Mouse (Mus musculus): ENCODE measurements around the gene Efemp2. TPM values are rescaled to one million over a fixed set of nuclear protein-coding genes. Genes with fewer than 3 reads are reported as not detected.

The Efemp2 gene
- total and polyA plus RNA-seq, 3 experiments, result 10.4 to 17.7 TPM; not detected in 1

DNA sequence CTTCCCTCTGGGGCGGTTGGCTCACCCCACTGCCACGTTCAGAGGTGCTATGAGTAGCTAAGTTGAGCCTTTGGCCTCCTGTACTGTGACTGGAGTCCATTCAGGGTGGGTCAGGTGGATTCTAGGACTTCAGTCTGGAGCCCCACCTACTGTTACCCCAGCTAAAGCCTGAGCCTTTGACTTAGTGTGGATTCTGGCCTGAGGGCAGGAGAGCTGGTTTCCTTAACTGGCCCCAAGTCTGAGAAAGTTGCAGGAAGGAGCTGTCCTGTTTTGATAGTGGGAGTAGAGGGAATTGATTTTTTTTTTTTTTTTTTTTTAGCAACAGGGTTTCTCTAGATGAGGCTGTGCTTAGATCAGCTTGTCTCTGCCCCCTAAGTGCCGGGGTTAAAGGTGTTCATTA is 20.6 kb downstream of the Efemp2 start:
- no peaks in the 10 kb centered on the region for H3K4me1 ChIP-seq (ENCODE audit: control insufficient read depth in 1 of 2, insufficient read depth in 2 of 2, low read length in 2 of 2)
- DNase-seq (ENCODE audit: low read depth, low spot score), result no peak
- no peak overlapping the region for H3K9ac ChIP-seq (ENCODE audit: control insufficient read depth, low read depth, low read length, poor library complexity, severe bottlenecking)
- H3K27me3 ChIP-seq (ENCODE audit: control insufficient read depth in 1 of 2, insufficient read depth in 2 of 2, low read length in 2 of 2), result no peaks in the 10 kb centered on the region
- no peak overlapping the region for H3K27ac ChIP-seq (ENCODE audit: control insufficient read depth, low read depth, low read length)
- no peak overlapping the region for H3K4me3 ChIP-seq (ENCODE audit: control insufficient read depth in 1 of 2, insufficient read depth in 1 of 2, low read depth in 2 of 2, low read length in 2 of 2)
- no peaks in the 10 kb centered on the region for H3K9me3 ChIP-seq (replicated peaks; ENCODE audit: insufficient read depth, low read length)
- H3K36me3 ChIP-seq (ENCODE audit: control insufficient read depth in 1 of 2, insufficient read depth in 2 of 2, low read length in 2 of 2), result peaks cover 0 to 10% of the 10 kb centered on the region in 2 experiments
- peak; percentile 55 for TF ChIP-seq POLR2AphosphoS2 (IDR thresholded peaks at IDR 0.05; ENCODE audit: low read length)
- TF ChIP-seq ZNF384 (IDR thresholded peaks at IDR 0.05; ENCODE audit: low read depth, low read length), result peak; percentile 51
- no peak for TF ChIP-seq MAZ (IDR thresholded peaks at IDR 0.05; ENCODE audit: low read depth, low read length)
- H3K79me2 ChIP-seq (ENCODE audit: control insufficient read depth, insufficient read depth, low read length, poor library complexity), result peaks cover 29% of the 10 kb centered on the region

DNA sequence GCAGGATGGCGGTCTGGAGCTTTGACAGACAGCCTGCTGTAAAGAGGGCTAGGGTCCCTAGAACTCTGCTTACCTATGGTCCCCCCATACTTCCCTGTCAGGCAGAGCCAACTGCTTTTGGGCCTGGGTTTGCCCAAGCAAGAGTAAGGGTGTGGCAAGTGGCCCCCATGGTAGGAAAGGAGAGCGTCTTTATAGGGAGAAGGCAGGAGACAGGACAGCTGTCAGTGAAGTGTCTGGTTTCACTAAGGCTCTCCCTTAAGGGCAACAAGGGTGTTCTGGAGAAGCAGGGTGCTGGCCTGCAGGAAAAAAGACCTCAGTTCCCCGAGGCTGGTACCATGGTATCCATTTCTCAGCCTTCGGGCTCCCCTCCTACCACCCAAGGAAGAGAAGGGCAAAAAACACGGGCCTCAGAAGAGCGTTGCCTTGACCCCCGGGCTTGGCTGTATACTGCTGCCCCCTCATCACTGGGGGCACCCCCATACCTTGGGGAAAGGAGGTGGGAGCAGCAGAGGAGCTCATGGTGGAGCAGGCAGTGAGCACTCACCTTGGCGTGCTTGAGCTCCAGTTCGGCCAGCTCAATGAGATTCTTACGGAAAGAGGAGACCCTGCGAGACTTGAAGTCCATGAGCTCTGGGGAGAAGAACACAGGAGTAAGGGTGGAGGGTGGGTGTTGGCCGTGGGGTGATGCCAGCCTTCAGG is 21.7 kb downstream of the Efemp2 start:
- no peak overlapping the region for H3K9ac ChIP-seq (ENCODE audit: control insufficient read depth, low read depth, low read length, poor library complexity, severe bottlenecking)
- peaks cover 27% of the 10 kb centered on the region for H3K79me2 ChIP-seq (ENCODE audit: control insufficient read depth, insufficient read depth, low read length, poor library complexity)
- peaks cover 0 to 10% of the 10 kb centered on the region in 2 experiments for H3K36me3 ChIP-seq (ENCODE audit: control insufficient read depth in 1 of 2, insufficient read depth in 2 of 2, low read length in 2 of 2)
- H3K4me3 ChIP-seq (ENCODE audit: control insufficient read depth in 1 of 2, insufficient read depth in 1 of 2, low read depth in 2 of 2, low read length in 2 of 2), result no peak overlapping the region
- H3K9me3 ChIP-seq (replicated peaks; ENCODE audit: insufficient read depth, low read length), result no peaks in the 10 kb centered on the region
- TF ChIP-seq MAX (IDR thresholded peaks at IDR 0.05; ENCODE audit: low read length) (no peak), POLR2AphosphoS2 (IDR thresholded peaks at IDR 0.05; ENCODE audit: low read length) (peak; percentile 66; the same call in 1 of the 2 replicates), RCOR1 (IDR thresholded peaks at IDR 0.05; ENCODE audit: low read depth, low read length) (no peak), ZMIZ1 (IDR thresholded peaks at IDR 0.05; ENCODE audit: low read depth, low read length) (0 out of 2 replicates have a peak, but pooled peaks have one; percentile 72), JUND (IDR thresholded peaks at IDR 0.05; ENCODE audit: low read depth, low read length) (no peak), MAZ (IDR thresholded peaks at IDR 0.05; ENCODE audit: low read depth, low read length) (no peak), POLR2A (IDR thresholded peaks at IDR 0.05; ENCODE audit: control insufficient read depth in 1 of 2, insufficient read depth in 1 of 2, low read depth in 1 of 2, low read length in 2 of 2, poor library complexity in 1 of 2) (peak in 1 of 2 experiments; percentile 37; a peak in 1 of 4 replicates), MYB (IDR thresholded peaks at IDR 0.05; ENCODE audit: low read depth, low read length) (peak; percentile 48; the same call in 1 of the 2 replicates), RAD21 (IDR thresholded peaks at IDR 0.05; ENCODE audit: low read depth, low read length) (no peak), TCF12 (IDR thresholded peaks at IDR 0.05; ENCODE audit: low read depth, low read length) (no peak), SIN3A (IDR thresholded peaks at IDR 0.05; ENCODE audit: low read length) (no peak), GABPA (IDR thresholded peaks at IDR 0.05; ENCODE audit: low read depth, low read length) (no peak)
- H3K4me1 ChIP-seq (ENCODE audit: control insufficient read depth in 1 of 2, insufficient read depth in 2 of 2, low read length in 2 of 2), result no peaks in the 10 kb centered on the region
- H3K27me3 ChIP-seq (ENCODE audit: control insufficient read depth in 1 of 2, insufficient read depth in 2 of 2, low read length in 2 of 2), result no peaks in the 10 kb centered on the region
- no peak overlapping the region for H3K27ac ChIP-seq (ENCODE audit: control insufficient read depth, low read depth, low read length)
- DNase-seq (ENCODE audit: low read depth, low spot score), result peak; percentile 40

DNA sequence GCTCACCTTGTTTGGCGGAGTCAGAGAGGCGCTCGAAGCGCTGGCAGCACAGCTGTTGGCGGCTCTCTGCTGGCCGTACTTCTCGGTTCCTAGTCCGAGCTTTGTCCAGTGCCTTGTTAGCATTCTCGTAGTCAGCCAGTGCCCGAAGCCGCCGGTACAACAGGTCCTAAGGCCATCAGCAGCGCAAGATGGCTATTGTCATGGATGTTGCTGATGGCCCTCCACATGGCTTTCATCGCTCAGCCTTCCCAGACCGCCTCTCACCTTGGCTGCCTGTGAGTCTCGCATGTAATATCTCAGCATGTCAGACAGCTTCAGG is 22.3 kb downstream of the Efemp2 start:
- no peaks in the 10 kb centered on the region for H3K4me1 ChIP-seq (ENCODE audit: control insufficient read depth in 1 of 2, insufficient read depth in 2 of 2, low read length in 2 of 2)
- peak; percentile 37 for DNase-seq (ENCODE audit: low read depth, low spot score)
- H3K9ac ChIP-seq (ENCODE audit: control insufficient read depth, low read depth, low read length, poor library complexity, severe bottlenecking), result no peak overlapping the region
- H3K9me3 ChIP-seq (replicated peaks; ENCODE audit: insufficient read depth, low read length), result no peaks in the 10 kb centered on the region
- H3K27me3 ChIP-seq (ENCODE audit: control insufficient read depth in 1 of 2, insufficient read depth in 2 of 2, low read length in 2 of 2), result no peaks in the 10 kb centered on the region
- no peak overlapping the region for H3K4me3 ChIP-seq (ENCODE audit: control insufficient read depth in 1 of 2, insufficient read depth in 1 of 2, low read depth in 2 of 2, low read length in 2 of 2)
- H3K36me3 ChIP-seq (ENCODE audit: control insufficient read depth in 1 of 2, insufficient read depth in 2 of 2, low read length in 2 of 2), result peaks cover 0 to 10% of the 10 kb centered on the region in 2 experiments
- H3K27ac ChIP-seq (ENCODE audit: control insufficient read depth, low read depth, low read length), result no peak overlapping the region
- TF ChIP-seq CHD2 (IDR thresholded peaks at IDR 0.05; ENCODE audit: low read length), result no peak
- TF ChIP-seq MYC (IDR thresholded peaks at IDR 0.05; ENCODE audit: low read depth, low read length), result no peak
- TF ChIP-seq POLR2AphosphoS5 (IDR thresholded peaks at IDR 0.05; ENCODE audit: borderline replicate concordance, low read depth, low read length), result no peak
- no peak for TF ChIP-seq ZC3H11A (IDR thresholded peaks at IDR 0.05; ENCODE audit: low read depth, low read length)
- TF ChIP-seq GABPA (IDR thresholded peaks at IDR 0.05; ENCODE audit: low read depth, low read length), result no peak
- TF ChIP-seq TBP (IDR thresholded peaks at IDR 0.05; ENCODE audit: low read depth, low read length), result no peak
- TF ChIP-seq RCOR1 (IDR thresholded peaks at IDR 0.05; ENCODE audit: low read depth, low read length), result no peak
- peaks cover 22% of the 10 kb centered on the region for H3K79me2 ChIP-seq (ENCODE audit: control insufficient read depth, insufficient read depth, low read length, poor library complexity)
